In the genomic region with DNA sequence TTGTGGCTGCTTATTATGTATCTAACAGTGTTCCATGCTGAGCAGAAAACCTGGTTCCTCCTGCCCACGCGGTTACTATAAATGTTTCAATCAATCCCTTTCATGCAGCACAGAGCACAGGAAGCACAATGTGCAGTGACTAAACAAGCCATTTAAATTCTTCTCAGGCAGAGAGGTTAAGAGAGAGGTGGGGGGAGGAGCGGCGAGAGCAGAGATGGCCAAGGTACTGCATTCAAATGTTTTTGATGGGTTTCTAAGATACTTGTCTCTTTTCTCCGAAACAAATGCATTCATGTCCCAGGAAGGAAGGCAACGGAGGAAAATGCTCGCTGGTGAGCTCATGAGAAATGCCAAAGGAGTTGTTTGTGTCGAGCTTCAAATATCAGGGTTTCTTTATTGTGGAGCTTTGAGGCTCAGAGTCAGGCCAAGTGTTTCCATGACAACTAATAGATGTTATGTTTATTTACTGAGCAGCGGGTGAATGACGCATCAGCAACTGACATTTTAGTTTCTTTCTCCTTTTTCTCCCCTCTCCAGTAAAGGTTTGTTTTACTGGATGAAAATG, we compare ENCODE assay signal across 7 mouse cellular contexts.
DNase-seq lines count a peak whose midpoint lies in the region; ATAC-seq lines count a peak whose summit lies in the region.

No protein-coding gene starts in this region.

- peak; percentile 69 for ATAC-seq in activated CD4-positive, CD25-positive, alpha-beta regulatory T cell, adult 4 months
- no peak; the same call in 1 of the 2 replicates for ATAC-seq in lung, embryonic 15.5 days (ENCODE audit: borderline replicate concordance, extremely low read depth, low FRiP score, low TSS enrichment)

- WGBS in lung, embryonic 15.5 days, result 8% methylated on average over 10 of the region's 10 CpGs

- no peak overlapping the region for H3K27ac ChIP-seq in lung, embryonic 15.5 days

- no peaks in the 10 kb centered on the region for H3K36me3 ChIP-seq in lung, embryonic 15.5 days

- peak; percentile 14 for DNase-seq in cerebellum, adult 8-10 months
- DNase-seq in forelimb bud, embryonic 11.5 days (ENCODE audit: low read depth, low spot score), result peak; percentile 52
- peak; percentile 11 for DNase-seq in kidney, postnatal 14 days
- DNase-seq in right cerebral cortex, adult 2 months (ENCODE audit: low spot score in 2 of 2), result peak; percentile 72 to 84
- no peak for DNase-seq in liver

- no peak overlapping the region for H3K9ac ChIP-seq in lung, embryonic 15.5 days

- no peak overlapping the region for H3K4me3 ChIP-seq in lung, embryonic 15.5 days

- H3K4me1 ChIP-seq in lung, embryonic 15.5 days, result peaks cover 13% of the 10 kb centered on the region

- peak overlapping the region; percentile 44 for H3K4me2 ChIP-seq in lung, embryonic 15.5 days

- no peaks in the 10 kb centered on the region for H3K9me3 ChIP-seq in lung, embryonic 15.5 days

- H3K27me3 ChIP-seq in lung, embryonic 15.5 days, result no peaks in the 10 kb centered on the region
